Mouse (Mus musculus): Measurements from ENCODE around the gene Aim2.
"Not testable (repeated sequence)": the region's sequence is repeated elsewhere in the genome, so short reads cannot be mapped to it uniquely, and the experiment has no call there.

Gene Aim2

DNA sequence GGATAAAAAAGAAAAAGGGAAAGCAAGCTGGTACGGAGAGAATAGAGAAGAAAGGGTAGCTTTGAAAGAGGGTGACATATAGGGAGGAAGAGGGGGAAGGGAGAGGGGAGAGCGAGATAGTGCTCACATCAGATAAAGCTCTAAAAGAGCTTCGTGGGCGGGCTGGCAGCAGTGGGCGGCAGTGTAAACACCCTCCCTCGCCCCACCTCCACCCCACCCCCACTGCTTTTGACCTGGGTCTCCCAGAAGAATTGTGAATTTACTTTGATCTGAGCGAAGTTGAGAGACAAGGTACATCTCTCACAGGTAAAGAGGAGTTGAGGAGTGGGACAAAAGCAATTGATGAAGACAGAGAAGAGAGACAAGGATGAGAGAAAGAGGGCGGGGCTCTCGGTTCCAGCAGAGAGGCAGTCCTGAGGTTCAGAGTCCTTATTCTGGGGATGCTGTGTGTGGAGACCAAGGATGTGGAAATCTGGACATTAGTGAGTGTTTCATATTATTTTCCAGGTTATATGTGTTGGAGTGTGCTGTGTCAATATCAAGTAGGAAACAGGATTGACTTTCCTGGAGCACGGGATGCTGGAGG, at the start of gene Aim2:
Gene Aim2, plus strand, starts transcription at position 508 of the 586 bp plus-strand sequence.
- no peak for DNase-seq (ENCODE audit: low spot score)

DNA sequence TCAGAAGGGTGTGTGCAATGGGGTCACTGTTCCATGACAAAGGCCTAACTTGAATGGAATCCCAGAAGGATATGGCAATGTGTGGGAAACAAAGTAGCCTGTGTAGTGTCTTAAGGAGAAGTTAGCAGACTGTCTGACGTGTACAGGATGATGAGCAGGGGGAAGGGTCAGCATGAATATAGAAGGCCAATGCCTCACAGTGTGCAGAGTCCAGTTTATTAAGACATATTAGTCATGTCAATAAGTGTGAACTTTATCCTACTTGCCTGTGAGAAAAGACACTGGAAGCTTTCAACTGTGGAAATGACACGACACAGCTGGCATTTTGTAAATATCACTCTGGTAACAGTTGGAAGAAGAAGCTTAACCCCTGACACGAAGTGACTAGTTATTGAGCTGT, 47.9 kb upstream of the Aim2 start:
- DNase-seq (ENCODE audit: low spot score), result not testable (repeated sequence)

GRCm38 (mm10) chr1:173313535-173314050, 37.1 kb upstream of the Aim2 start:
- not testable (repeated sequence) for DNase-seq (ENCODE audit: low spot score)

DNA sequence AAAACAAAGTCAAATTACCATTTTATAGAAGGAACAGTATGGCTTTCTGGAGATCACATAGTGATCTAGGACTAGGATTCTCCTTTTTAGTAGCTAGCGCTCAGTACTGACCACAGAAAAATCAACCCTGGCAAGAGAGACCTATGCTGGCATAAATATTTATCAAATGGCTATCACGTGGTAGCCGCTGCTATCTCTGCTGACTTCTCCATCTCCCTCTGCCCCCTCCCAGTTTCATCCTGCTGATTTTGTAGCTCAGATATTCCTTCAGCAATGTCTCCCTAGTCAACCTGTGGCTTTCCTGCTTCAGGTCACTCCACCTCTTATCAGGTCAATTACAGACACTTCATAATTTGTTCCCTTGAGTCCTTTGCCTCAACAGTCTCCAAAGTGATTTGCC, 35.0 kb upstream of the Aim2 start:
- DNase-seq (ENCODE audit: low spot score), result no peak

DNA sequence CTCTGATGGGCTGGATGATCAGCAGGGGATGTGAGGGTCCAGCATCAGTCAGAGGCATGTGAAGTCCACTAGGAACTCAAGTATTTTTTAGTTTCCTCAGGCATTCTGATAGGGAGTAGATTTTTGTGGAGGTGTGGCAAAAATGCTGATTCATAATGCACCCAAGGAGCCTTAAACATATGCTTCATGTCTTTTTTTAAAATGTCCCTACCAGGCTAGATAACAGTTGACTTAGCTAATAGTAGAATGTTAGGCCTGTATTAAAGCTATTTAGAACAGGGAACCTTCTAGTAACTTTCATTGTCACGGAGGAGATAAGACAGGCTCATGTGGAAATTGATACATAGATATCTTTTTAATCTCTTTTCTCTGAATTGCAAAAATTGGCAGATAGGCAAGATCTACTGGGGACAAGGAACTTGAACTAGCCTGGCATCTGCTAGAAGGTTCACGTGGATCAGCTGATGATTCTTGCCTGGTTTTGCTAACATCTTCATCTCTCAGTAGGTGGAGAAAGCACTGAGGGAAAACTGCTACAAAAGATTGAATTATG, 32.7 kb upstream of the Aim2 start:
- DNase-seq (ENCODE audit: low spot score), result no peak

- no peak for DNase-seq (ENCODE audit: low spot score)
These were observed 29.0 kb upstream of the Aim2 start for GRCm38 (mm10) chr1:173321593-173322248.

DNA sequence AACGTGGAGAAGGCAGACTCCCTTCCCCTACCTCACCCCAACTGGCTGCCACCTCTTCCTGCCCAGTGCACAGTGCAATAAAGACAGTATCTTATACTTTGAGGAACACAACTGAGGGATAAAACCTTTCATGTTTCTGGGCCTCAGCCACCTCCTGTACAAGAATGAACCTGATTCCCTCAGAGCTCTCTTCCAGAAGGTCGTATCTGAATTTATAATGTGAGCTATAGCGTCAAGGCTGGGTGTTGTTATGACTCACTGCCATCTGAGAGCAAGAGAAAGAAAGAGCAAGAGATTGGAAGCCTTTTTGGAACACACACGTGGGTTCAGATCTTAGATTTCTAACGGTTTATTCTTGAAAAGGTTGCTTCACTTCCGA, 28.4 kb upstream of the Aim2 start:
- DNase-seq (ENCODE audit: low spot score), result no peak

DNA sequence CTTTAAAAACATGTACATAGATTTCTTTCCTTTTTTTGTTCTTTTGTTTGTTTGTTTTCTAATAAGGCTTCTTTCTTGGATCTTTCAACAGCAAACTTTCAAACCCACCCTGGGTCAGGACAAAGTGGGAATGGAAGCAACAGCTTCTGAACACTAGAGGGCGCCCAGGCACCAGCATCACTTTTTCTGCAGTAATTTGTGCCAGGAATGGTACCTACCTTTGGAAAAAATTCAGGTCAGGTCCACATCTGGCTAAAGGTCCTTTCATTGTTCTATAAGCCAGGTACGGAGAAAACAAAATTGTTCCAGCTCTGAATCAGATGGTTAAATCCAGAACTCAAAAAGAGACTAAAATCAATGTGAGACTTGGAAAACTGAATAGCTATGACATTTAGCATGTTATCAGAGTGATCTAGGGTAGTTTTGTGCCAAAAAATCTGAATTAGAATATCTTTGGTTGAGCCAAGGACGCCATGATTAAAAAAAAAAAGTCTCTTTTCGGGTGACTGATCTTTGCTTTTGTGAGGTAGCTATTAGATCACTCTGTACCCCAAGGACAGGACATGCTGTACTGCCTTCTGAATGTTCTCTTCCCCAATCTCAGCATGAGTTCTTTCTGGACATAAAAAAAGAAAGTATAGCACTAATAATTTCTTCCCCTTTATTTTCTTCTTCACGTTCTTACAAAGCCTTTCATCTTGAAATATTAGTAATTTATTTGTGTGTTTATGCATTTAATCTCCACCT, 26.7 kb upstream of the Aim2 start:
- no peak for DNase-seq (ENCODE audit: low spot score)

DNA sequence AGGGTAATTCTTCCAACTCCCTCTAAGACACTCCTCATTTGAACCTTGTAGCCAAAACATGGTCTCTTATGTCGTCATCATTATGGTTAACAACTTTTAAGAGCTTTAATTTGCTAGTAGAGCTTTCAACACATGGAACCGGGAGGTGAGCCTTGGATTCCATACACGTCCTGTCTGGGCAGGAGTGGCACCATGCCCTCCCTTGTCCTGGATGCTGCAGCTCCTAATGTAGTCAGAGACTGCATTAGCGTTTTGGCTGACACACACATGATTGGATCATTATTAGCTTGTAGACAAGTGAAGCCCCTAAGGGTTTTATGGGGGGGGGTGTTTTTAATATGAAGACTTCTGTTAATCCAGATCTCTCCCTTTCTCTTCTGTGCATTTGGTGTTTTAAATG, 25.7 kb upstream of the Aim2 start:
- DNase-seq (ENCODE audit: low spot score), result no peak

- no peak for DNase-seq (ENCODE audit: low spot score)
These were observed 25.3 kb upstream of the Aim2 start for GRCm38 (mm10) chr1:173325395-173325794.

DNA sequence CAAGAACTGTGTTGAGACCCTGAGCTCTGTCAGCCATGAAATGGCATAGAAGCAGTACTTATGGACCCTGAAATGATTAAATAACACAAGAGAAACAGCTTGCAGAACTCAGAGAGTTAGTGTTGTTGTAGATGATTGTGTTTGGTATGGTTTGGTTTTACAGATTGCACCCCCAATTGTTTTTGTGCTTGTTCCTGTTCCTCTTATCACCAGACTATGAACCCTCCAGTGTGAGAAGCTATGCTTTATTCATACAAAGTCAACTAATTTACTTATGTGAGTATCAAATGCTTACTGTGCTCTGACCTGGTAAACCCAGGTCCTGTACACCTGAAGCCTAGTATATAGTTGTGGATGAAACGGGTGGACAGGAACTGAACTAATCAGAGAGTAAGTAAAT, 24.1 kb upstream of the Aim2 start:
- no peak for DNase-seq (ENCODE audit: low spot score)

GRCm38 (mm10) chr1:173328446-173328845, 22.2 kb upstream of the Aim2 start:
- DNase-seq (ENCODE audit: low spot score), result no peak

DNA sequence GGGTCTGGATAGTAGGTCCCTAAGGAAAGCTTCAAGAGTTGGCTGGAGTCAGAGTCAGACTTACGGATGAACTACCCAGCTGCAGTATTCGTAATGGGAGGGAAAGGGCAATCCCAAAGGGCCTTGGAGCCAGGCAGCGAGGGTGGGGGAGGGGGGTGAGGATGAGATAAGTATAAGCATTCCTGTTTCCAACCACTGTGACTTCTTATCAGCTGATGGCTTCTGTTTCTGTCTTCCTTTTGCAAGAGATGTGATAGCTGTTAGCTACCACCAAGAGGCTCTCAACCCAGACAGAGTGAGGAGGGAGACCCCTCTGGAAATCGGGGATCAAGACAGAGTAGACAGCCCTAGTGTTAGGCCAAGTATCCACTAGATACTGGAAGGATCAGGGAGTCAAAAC, 21.5 kb upstream of the Aim2 start:
- no peak for DNase-seq (ENCODE audit: low spot score)

GRCm38 (mm10) chr1:173329743-173330142, 20.9 kb upstream of the Aim2 start:
- DNase-seq (ENCODE audit: low spot score), result no peak

- DNase-seq (ENCODE audit: low spot score), result no peak
These were observed 18.3 kb upstream of the Aim2 start for GRCm38 (mm10) chr1:173332418-173332817.

DNA sequence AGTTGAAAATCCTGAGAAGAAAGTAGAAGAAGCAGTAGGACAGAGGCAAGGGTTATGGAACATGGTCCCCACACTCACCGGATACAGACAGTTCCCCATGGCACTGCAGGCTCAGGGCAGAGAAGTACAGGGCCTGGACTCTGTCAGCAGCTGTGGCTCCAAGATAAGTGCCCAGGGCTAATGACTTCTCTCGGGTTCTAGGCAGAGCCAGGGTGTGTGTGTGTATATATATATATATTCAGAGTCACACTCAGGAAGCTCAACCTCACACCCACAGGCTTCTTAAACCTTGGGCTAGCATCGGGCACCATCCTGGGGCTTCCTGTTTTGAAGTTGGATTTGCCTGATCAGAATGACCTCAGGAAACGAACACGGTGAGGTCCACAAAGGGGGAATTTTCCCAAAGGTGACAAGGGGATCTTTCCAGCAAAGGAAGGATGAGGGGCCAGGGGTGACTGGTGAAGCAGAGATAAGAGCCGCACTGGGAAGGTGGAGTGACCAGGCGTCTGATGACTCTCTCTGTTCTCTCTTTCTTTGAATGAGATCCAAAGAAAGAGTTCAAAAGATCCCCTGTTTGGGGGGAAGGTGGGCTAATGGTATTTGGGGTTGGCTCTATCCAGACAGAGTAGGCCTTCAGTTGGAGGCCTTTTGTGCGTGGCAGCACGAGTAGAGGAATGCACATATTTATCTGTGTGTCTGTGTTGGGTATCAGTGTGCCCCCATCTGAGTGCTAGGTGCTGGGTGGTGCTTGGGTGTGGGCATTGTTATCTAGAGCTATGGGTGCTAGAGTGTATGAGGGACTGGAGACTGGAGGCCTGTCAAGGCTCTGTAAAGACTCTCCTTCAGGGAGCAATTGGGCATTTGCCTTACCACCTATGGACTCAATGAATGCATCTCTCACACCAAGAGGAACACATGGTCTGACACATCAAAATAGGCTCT, 17.1 kb upstream of the Aim2 start, which contains the start of gene Ackr1:
Gene Ackr1, minus strand, starts transcription at position 439 of the 942 bp plus-strand sequence.
- no peak for DNase-seq (ENCODE audit: low spot score)

- no peak for DNase-seq (ENCODE audit: low spot score)
These were observed 14.8 kb upstream of the Aim2 start for GRCm38 (mm10) chr1:173335903-173336302.

GRCm38 (mm10) chr1:173337008-173337407, 13.7 kb upstream of the Aim2 start:
- DNase-seq (ENCODE audit: low spot score), result no peak

DNA sequence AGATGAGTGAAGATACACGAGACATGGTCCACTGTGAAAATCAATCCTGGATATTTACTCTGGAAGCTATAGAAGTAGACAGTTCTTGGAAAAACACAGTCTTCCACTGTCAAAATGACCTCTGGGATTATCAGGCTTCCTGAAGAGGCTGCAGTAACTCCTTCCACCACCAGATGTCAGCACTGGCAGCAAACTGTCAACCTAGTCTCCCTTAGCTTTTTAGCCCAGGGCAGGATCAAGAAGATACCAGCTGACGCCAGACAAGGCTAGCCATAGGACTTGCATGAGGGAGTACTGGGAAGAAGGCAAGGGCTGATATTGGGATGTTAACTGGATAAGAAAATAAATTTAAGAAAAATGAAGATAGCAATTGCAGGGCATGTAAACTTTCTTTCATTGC, 11.1 kb upstream of the Aim2 start:
- no peak for DNase-seq (ENCODE audit: low spot score)

GRCm38 (mm10) chr1:173342425-173342824, 8.3 kb upstream of the Aim2 start:
- no peak for DNase-seq (ENCODE audit: low spot score)

- no peak for DNase-seq (ENCODE audit: low spot score)
These were observed 6.7 kb upstream of the Aim2 start for GRCm38 (mm10) chr1:173343934-173344333.

DNA sequence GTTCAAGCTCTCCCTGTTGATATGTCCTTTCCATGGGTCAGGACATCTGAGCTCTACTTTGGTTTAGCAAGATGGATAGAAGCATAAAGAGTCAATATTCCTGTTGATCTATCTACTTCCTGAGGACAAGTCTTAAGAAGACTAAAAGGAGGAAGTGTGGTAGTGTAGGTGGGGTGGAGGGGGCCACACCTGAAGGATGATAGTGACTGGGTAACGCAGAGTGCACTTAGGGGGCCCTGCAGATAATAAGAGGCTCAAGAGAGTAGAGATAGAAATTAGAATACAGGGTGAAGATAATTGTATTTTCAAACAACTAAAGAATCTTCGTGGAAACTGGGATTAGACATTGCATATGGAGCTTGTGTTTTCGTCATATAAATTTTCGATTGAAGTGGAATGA, 5.6 kb upstream of the Aim2 start:
- DNase-seq (ENCODE audit: low spot score), result no peak
